Mouse (Mus musculus) retina, postnatal 1 day (tissue): ENCODE results near the gene Ccpg1.
A peak's percentile ranks its signal among the peaks of the same experiment; 100 is the strongest.

ENCODE experiments used
- DNase-seq: peaks from one replicate; pipeline ENCODE4 v3.0.0-alpha.2; 2012

Ccpg1 gene

DNA sequence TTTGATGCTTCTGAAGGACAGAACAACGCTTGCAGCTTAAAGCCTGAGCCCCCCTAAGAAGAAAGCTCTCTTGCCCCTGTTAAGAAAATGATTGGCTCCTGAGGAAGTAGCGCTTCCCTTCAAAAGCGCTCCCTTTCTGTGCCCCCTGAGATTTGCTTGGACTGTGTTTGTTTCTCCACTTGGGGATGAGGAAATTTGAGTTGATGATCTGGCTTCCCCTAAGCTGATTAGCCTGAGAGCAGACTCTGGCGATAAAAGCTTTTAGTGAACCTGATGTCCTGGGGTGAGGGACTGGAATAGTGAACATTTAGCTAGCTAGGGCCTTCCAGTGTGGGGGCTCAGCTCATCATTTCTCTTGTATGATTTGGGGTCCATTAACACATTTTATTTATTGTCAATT is 63.7 kb downstream of the Ccpg1 start:
- DNase-seq, result peak; percentile 71

GRCm38 (mm10) chr9:73049833-73050232 is 64.6 kb downstream of the Ccpg1 start:
- no peak for DNase-seq

- DNase-seq, result peak; percentile 11
Observed at GRCm38 (mm10) chr9:73050606-73051005, 65.4 kb downstream of the Ccpg1 start.

GRCm38 (mm10) chr9:73055441-73055911 is 70.2 kb downstream of the Ccpg1 start:
- DNase-seq, result no peak

DNA sequence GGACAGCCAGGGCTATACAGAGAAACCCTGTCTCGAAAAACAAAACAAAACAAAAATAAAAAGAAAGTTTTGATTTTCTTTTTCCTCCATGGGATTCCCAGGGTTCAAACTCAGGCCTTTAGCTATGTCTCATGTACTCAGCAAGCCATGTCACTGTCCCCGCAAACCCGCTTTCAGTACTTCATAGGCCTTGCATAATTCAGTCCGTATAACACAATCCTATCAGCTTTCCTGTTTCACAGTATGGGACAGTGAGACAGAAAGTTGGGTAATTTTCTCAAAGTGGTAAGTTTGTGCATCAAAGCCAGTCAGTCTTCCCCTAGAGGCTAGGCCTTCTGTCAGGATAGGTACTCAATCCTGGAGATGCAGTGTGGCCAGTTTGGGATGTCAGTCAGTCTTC is 74.0 kb downstream of the Ccpg1 start:
- DNase-seq, result no peak

GRCm38 (mm10) chr9:73063621-73064290 is 78.5 kb downstream of the Ccpg1 start:
- peak; percentile 28 for DNase-seq
